Mouse (Mus musculus) olfactory bulb, adult 2 months (tissue): Measurements from ENCODE around the gene Adcy9.

Experiments
- CTCF ChIP-seq: fragments of 200-500 bp; IDR thresholded peaks from 2 replicates; pipeline ENCODE4 v1.5.1; 2012; ENCODE audit warnings: low read depth, mild to moderate bottlenecking, low read length, moderate library complexity; ENCODE audit not compliant: insufficient read depth
- POLR2A ChIP-seq: fragments of 200-500 bp; IDR thresholded peaks from 2 replicates; pipeline ENCODE4 v1.6.1; 2012; ENCODE audit warnings: mild to moderate bottlenecking, low read depth, low read length, moderate library complexity; ENCODE audit not compliant: insufficient read depth

DNA sequence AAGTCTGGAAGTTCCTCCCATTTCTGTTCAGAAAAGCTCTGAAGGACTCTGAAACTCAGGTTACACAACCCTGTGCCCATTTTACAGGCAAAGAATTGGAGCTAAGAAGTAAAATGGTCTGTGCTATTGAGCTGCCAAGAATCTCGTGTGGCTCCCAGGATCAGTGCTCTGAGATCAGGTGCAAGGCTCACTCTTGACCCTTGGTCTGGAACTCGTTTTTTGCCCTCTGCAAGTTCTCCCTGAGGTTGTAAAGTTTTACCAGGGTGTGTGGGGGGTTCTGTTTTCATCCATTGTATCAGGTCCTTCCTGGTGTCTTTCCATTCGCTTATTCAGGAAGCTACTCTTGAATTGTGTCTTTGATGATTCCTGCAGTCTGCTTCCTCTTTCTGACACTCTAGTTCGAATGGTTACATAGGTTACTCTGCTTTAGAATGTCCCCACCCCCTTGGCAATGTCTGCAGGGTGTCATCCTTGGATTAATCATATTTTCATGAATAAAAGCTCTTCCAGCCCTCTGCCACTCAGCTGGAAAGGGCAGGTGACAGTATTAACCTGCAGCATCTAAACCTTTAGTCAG lies 5.4 kb upstream of the Adcy9 start:
- TF ChIP-seq CTCF (no peak), POLR2A (no peak)
